Mouse (Mus musculus): ENCODE data around the gene Olfr1052. TPM values are rescaled to one million over a fixed set of nuclear protein-coding genes. Genes with fewer than 3 reads are reported as not detected.
"Not testable (repeated sequence)": the region's sequence is repeated elsewhere in the genome, so short reads cannot be mapped to it uniquely, and the experiment has no call there.

The Olfr1052 gene
- not detected for total RNA-seq (2021)
- long read RNA-seq, experiment 1: 0 reads
- long read RNA-seq, experiment 2: 0 reads

GRCm38 (mm10) chr2:86292155-86292554 lies at the start of gene Olfr1052:
Gene Olfr1052, plus strand, starts transcription at chr2:86292455.
- no peak within 1 kb of the TSS for H3K4me3 ChIP-seq
- no peak for DNase-seq
- H3K27ac ChIP-seq: no peak within 1 kb of the TSS
- intact Hi-C loops (cut with DNase I): no loop called here
- TF ChIP-seq CTCF (IDR thresholded peaks at IDR 0.05): no peak

- DNase-seq; intact Hi-C loops (cut with DNase I); H3K27ac ChIP-seq; H3K4me3 ChIP-seq: not testable (repeated sequence)
These were observed 34.0 kb upstream of the Olfr1052 start, which contains the start of gene Olfr1049 for GRCm38 (mm10) chr2:86258228-86258627. Gene Olfr1049, minus strand, starts transcription at chr2:86258328.

GRCm38 (mm10) chr2:86278988-86279387 lies 13.3 kb upstream of the Olfr1052 start, which contains the start of gene Olfr1051:
Gene Olfr1051, minus strand, starts transcription at chr2:86279088.
- H3K27ac ChIP-seq; DNase-seq; H3K4me3 ChIP-seq; intact Hi-C loops (cut with DNase I): not testable (repeated sequence)

- no peak within 1 kb of the TSS for H3K4me3 ChIP-seq
- H3K27ac ChIP-seq: no peak within 1 kb of the TSS
- intact Hi-C loops (cut with DNase I): no loop called here
- DNase-seq: no peak
- no peak for TF ChIP-seq CTCF (IDR thresholded peaks at IDR 0.05)
These were observed 22.9 kb downstream of the Olfr1052 start, which contains the start of gene Olfr1053 for GRCm38 (mm10) chr2:86315184-86315583. Gene Olfr1053, minus strand, starts transcription at chr2:86315284.

GRCm38 (mm10) chr2:86335333-86335732 lies 43.1 kb downstream of the Olfr1052 start, which contains the start of gene Olfr1054:
Gene Olfr1054, minus strand, starts transcription at chr2:86335433.
- intact Hi-C loops (cut with DNase I): loop anchor here (10.0 kb wide), 1 partner anchor 1619 kb away; the partner anchor contains the start of gene Olfr1156
- H3K4me3 ChIP-seq: no peak within 1 kb of the TSS
- no peak for TF ChIP-seq CTCF (IDR thresholded peaks at IDR 0.05)
- no peak within 1 kb of the TSS for H3K27ac ChIP-seq
- DNase-seq: no peak

Other genes with a start within 250 kb of the Olfr1052 start
- not detected for gene Olfr1034, start 246.6 kb upstream of the Olfr1052 start, total RNA-seq (2021)
- not detected for gene Olfr1036, start 218.5 kb upstream of the Olfr1052 start, total RNA-seq (2021)
- gene Olfr1037, start 205.1 kb upstream of the Olfr1052 start, total RNA-seq (2021): not detected
- not detected for gene Olfr1039, start 156.5 kb upstream of the Olfr1052 start, total RNA-seq (2021)
- not detected for gene Olfr1040, start 145.7 kb upstream of the Olfr1052 start, total RNA-seq (2021)
- not detected for gene Olfr1042, start 130.6 kb upstream of the Olfr1052 start, total RNA-seq (2021)
- not detected for gene Olfr1043, start 124.9 kb upstream of the Olfr1052 start, total RNA-seq (2021)
- gene Olfr1044, start 114.6 kb upstream of the Olfr1052 start, total RNA-seq (2021): not detected
- not detected for gene Olfr52, start 106.8 kb upstream of the Olfr1052 start, total RNA-seq (2021)
- gene Olfr1045, start 89.4 kb upstream of the Olfr1052 start, total RNA-seq (2021): not detected
- not detected for gene Olfr1046, start 73.1 kb upstream of the Olfr1052 start, total RNA-seq (2021)
- gene Olfr1047, start 61.1 kb upstream of the Olfr1052 start, total RNA-seq (2021): not detected
- not detected for gene Olfr1048, start 52.2 kb upstream of the Olfr1052 start, total RNA-seq (2021)
- not detected for gene Olfr1049, start 34.1 kb upstream of the Olfr1052 start, total RNA-seq (2021)
- not detected for gene Olfr1051, start 13.4 kb upstream of the Olfr1052 start, total RNA-seq (2021)
- not detected for gene Olfr1053, start 22.8 kb downstream of the Olfr1052 start, total RNA-seq (2021)
- gene Olfr1054, start 43.0 kb downstream of the Olfr1052 start, total RNA-seq (2021): not detected
- gene Olfr1055, start 57.8 kb downstream of the Olfr1052 start, total RNA-seq (2021): not detected
- gene Olfr1056, start 70.0 kb downstream of the Olfr1052 start, total RNA-seq (2021): not detected
- not detected for gene Olfr1057, start 85.9 kb downstream of the Olfr1052 start, total RNA-seq (2021)
- gene Olfr1058, start 96.1 kb downstream of the Olfr1052 start, total RNA-seq (2021): not detected
- gene Olfr1061, start 121.6 kb downstream of the Olfr1052 start, total RNA-seq (2021): not detected
- gene Olfr1062, start 134.3 kb downstream of the Olfr1052 start, total RNA-seq (2021): not detected
- gene Olfr1065, start 158.1 kb downstream of the Olfr1052 start, total RNA-seq (2021): not detected
- gene Olfr1066, start 163.8 kb downstream of the Olfr1052 start, total RNA-seq (2021): not detected
- not detected for gene Olfr228, start 194.9 kb downstream of the Olfr1052 start, total RNA-seq (2021)
- gene Olfr1076, start 216.0 kb downstream of the Olfr1052 start, total RNA-seq (2021): not detected

All from gastrocnemius, adult 2 months (tissue).